ENCODE assay signal across 8 mouse cellular contexts in the genomic region with DNA sequence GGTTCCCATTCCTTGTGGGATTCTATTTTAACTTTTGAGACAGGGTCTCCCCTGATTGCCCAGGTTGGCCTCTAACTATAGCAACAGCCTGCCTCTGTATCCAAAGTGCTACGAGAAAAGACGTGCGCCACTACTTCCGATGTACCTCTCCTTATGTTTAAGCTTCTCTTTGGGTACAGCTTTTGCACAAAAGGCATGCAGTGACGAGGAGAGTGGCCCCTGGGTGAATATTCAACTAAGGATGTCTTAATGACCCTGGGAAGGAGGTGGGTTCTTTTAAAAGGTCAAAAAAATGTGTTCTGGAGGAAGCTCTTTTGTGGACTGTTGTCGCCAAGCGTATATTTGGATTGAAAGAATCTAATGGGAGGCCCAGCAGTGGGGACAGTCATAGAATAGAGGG. TPM values are rescaled to one million over a fixed set of nuclear protein-coding genes. Genes with fewer than 3 reads are reported as not detected.
DNase-seq lines count a peak whose midpoint lies in the region; ATAC-seq and TF ChIP-seq lines count a peak whose summit lies in the region.

No protein-coding gene starts in this region.

- peak overlapping the region; percentile 95 for H3K9ac ChIP-seq in liver, adult 2 months (ENCODE audit: low read depth, low read length)
- H3K9ac ChIP-seq in intestine, embryonic 15.5 days: peak overlapping the region; percentile 86

- peaks cover 19% of the 10 kb centered on the region for H3K4me1 ChIP-seq in liver, adult 2 months (ENCODE audit: control insufficient read depth, insufficient read depth, low read length)
- peaks cover 30% of the 10 kb centered on the region for H3K4me1 ChIP-seq in embryonic facial prominence, embryonic 10.5 days
- peaks cover 27% of the 10 kb centered on the region for H3K4me1 ChIP-seq in intestine, embryonic 15.5 days (replicated peaks)
- H3K4me1 ChIP-seq in midbrain, embryonic 10.5 days: peaks cover 28% of the 10 kb centered on the region

- H3K27me3 ChIP-seq in liver, adult 2 months (ENCODE audit: control insufficient read depth, insufficient read depth, low read length): no peaks in the 10 kb centered on the region
- H3K27me3 ChIP-seq in embryonic facial prominence, embryonic 10.5 days (replicated peaks; ENCODE audit: low read depth, poor library complexity, severe bottlenecking): no peaks in the 10 kb centered on the region
- H3K27me3 ChIP-seq in intestine, embryonic 15.5 days (replicated peaks): no peaks in the 10 kb centered on the region
- no peaks in the 10 kb centered on the region for H3K27me3 ChIP-seq in midbrain, embryonic 10.5 days (ENCODE audit: low read depth, poor library complexity, severe bottlenecking)

- H3K36me3 ChIP-seq in liver, adult 2 months (ENCODE audit: control insufficient read depth, insufficient read depth, low read length): no peaks in the 10 kb centered on the region
- no peaks in the 10 kb centered on the region for H3K36me3 ChIP-seq in embryonic facial prominence, embryonic 10.5 days (replicated peaks)
- H3K36me3 ChIP-seq in intestine, embryonic 15.5 days: no peaks in the 10 kb centered on the region
- H3K36me3 ChIP-seq in midbrain, embryonic 10.5 days: 0 out of 2 replicates have a peak, but pooled peaks cover 3% of the 10 kb centered on the region

- ATAC-seq in intestine, embryonic 15.5 days: no peak
- no peak for ATAC-seq in inflammation-experienced regulatory T-cells, adult 6 months

- peak overlapping the region; percentile 92 for H3K27ac ChIP-seq in liver, adult 2 months (replicated peaks; ENCODE audit: insufficient read depth, low read depth, low read length)
- H3K27ac ChIP-seq in embryonic facial prominence, embryonic 10.5 days (replicated peaks): peak overlapping the region; percentile 99
- H3K27ac ChIP-seq in intestine, embryonic 15.5 days: peak overlapping the region; percentile 97
- peak overlapping the region; percentile 99 for H3K27ac ChIP-seq in midbrain, embryonic 10.5 days (replicated peaks)

- no peaks in the 10 kb centered on the region for H3K79me2 ChIP-seq in liver, adult 2 months (ENCODE audit: control insufficient read depth, insufficient read depth, low read length)

- TF ChIP-seq CTCF in liver, adult 2 months (IDR thresholded peaks at IDR 0.05; ENCODE audit: low read depth, low read length): no peak

- 20% methylated on average over 7 of the region's 7 CpGs for WGBS in liver, adult 2 months
- WGBS in embryonic facial prominence, embryonic 10.5 days: 81% methylated on average over 7 of the region's 7 CpGs
- WGBS in intestine, embryonic 15.5 days: 39% methylated on average over 7 of the region's 7 CpGs
- WGBS in midbrain, embryonic 10.5 days: 68% methylated on average over 7 of the region's 7 CpGs

- peak; percentile 47 for DNase-seq in liver, adult 2 months (ENCODE audit: extremely low read depth, low read depth, low spot score)
- DNase-seq in liver: no peak
- DNase-seq in embryonic facial prominence, embryonic 10.5 days (ENCODE audit: low spot score): no peak
- no peak for DNase-seq in midbrain, embryonic 10.5 days (ENCODE audit: low spot score)
- DNase-seq in layer of hippocampus, adult 18-20 months (ENCODE audit: low spot score in 2 of 2): no peak
- DNase-seq in adrenal gland, postnatal 25 days: no peak

- no peaks in the 10 kb centered on the region for H3K9me3 ChIP-seq in embryonic facial prominence, embryonic 10.5 days
- H3K9me3 ChIP-seq in intestine, embryonic 15.5 days: no peaks in the 10 kb centered on the region
- H3K9me3 ChIP-seq in midbrain, embryonic 10.5 days (replicated peaks): no peaks in the 10 kb centered on the region

- peak overlapping the region; percentile 63 for H3K4me3 ChIP-seq in liver, adult 2 months (ENCODE audit: insufficient read depth, low read depth, low read length)
- H3K4me3 ChIP-seq in embryonic facial prominence, embryonic 10.5 days: peak overlapping the region; percentile 72
- peak overlapping the region; percentile 66 for H3K4me3 ChIP-seq in intestine, embryonic 15.5 days (replicated peaks)
- H3K4me3 ChIP-seq in midbrain, embryonic 10.5 days: peak overlapping the region; percentile 74

- TF ChIP-seq POLR2A in liver, adult 2 months (IDR thresholded peaks at IDR 0.05; ENCODE audit: extremely low read depth, insufficient read depth, low read length): no peak

- peak overlapping the region; percentile 80 for H3K4me2 ChIP-seq in intestine, embryonic 15.5 days (replicated peaks)

RNA-seq across cellular contexts. Expression of gene Ptma, which starts 38.2 kb away (rescaled TPM):
- total RNA-seq in liver, adult 2 months (2014; rRNA removed): 259 and 274 TPM in 2 replicates
- 214 and 240 TPM in 2 replicates for polyA plus RNA-seq in liver, adult 2 months (2012; rRNA removed)
- polyA plus RNA-seq in embryonic facial prominence, embryonic 10.5 days (2016; fragmentation: Nextera tagmentation; extraction: Ambion mirVana): 3,352 and 3,592 TPM in 2 replicates
- polyA plus RNA-seq in intestine, embryonic 15.5 days (2015; fragmentation: Nextera tagmentation; extraction: Ambion mirVana): 2,151 and 2,475 TPM in 2 replicates
- polyA plus RNA-seq in midbrain, embryonic 10.5 days (2016; fragmentation: Nextera tagmentation; extraction: Ambion mirVana): 2,732 and 2,904 TPM in 2 replicates
- polyA plus RNA-seq in inflammation-experienced regulatory T-cells, adult 6 months (2017; shearing (Covaris generic)): 1,000 to 10,000 TPM; 2,583 to 3,807 (median 2,925) TPM
- total RNA-seq in layer of hippocampus, adult 18-20 months (2021): 100 to 1,000 TPM; 470 to 490 TPM
- 556 and 574 TPM in 2 replicates for total RNA-seq in adrenal gland, postnatal 25 days (2021)
